Mouse (Mus musculus): ENCODE measurements at regions not wholly inside any gene's neighbourhood (a gene's known extent, or its start where the extent isn't known, plus 50 kb on each side); places are given as distances from the start of the nearest gene placed in this dataset.

DNA sequence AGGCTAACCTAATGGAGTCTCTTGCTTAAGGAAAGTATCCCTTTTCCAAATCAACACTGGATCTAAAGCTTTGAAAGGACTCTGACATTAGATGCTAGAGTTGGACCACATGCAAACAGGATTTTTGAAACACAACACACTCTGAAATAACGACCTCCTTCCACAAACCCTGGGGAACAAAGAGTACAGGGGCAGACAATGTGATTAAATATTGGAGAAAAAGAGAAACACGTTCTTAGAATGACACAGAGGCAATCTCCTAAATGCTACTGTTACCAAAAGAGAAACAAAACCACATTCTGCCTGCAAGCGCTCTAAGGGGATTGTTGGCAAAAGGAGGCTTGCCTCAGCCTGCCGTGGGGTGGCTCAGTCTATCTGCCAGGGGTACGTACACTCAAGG is 1422.0 kb downstream of the Gsdmc2 start:
- no peak for ATAC-seq (ENCODE audit: low FRiP score, low read depth)
- no peak overlapping the region for H3K4me3 ChIP-seq
- H3K27ac ChIP-seq = no peak overlapping the region
- 77% methylated on average over 5 of the region's 5 CpGs for WGBS
- H3K9me3 ChIP-seq = no peaks in the 10 kb centered on the region
- H3K4me2 ChIP-seq (replicated peaks) = no peak overlapping the region
- H3K36me3 ChIP-seq = no peaks in the 10 kb centered on the region
- no peaks in the 10 kb centered on the region for H3K27me3 ChIP-seq
- no peak overlapping the region for H3K9ac ChIP-seq
- no peaks in the 10 kb centered on the region for H3K4me1 ChIP-seq

DNA sequence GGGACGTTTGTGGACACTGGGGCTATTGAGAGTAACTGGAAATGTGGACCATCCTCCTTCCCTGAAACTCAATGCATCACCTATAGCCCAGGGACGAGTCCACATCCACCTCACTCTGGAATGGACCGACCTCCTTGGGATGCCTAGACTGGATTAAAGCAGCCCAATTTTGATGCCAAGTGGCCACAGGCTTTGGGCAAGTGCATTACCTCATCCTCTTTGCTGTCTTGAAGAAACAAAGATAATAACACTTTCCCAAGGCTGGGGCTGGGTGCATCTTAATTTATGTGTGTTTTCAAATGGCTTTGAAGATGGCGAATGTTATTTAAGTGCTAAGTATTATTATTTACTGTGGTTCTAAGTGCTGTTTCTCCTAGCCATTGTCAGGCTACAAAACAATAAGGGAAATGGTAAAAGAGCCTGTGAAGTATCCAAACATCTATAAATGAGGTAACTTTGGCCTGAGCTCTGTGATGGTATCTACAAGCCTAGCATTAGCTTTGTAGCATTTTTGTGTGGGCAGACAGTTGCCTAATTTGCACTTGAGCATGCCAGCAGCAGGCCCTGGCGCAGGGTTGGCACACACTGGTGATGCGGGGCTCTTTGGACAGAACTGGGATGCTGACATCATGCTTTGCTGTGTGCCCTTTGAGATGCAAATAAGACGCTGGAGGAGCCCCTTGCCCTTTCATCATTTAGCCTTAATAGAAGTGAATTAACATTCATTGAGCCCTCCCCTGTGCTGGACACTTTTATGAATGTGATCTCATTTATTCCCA is 1423.7 kb downstream of the Gsdmc2 start:
- Histone ChIP-seq H3K9ac (no peak overlapping the region), H3K4me2 (replicated peaks) (no peak overlapping the region), H3K27ac (no peak overlapping the region), H3K36me3 (no peaks in the 10 kb centered on the region), H3K4me1 (no peaks in the 10 kb centered on the region), H3K27me3 (no peaks in the 10 kb centered on the region), H3K4me3 (no peak overlapping the region), H3K9me3 (no peaks in the 10 kb centered on the region)
- no peak for ATAC-seq (ENCODE audit: low FRiP score, low read depth)
- 89% methylated on average over 7 of the region's 7 CpGs for WGBS

DNA sequence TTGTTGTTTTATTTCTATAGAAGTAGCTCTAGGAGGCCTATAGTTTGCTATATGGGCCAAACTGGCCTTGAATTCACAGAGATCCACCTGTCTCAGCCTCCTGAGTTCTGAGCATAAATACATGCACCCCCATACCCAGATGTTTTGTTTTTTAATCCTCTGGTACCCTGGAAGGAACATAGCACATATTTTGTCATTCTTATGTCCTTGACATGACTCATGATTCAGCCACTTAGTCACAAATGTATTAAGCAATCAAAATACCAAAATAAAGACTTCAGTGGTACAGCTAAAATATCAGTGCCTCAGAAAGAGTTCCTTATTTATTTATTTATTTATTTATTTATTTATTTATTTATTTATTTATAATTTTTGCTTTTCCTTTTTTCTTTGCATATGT is 1428.3 kb downstream of the Gsdmc2 start:
- no peaks in the 10 kb centered on the region for H3K9me3 ChIP-seq
- ATAC-seq (ENCODE audit: low FRiP score, low read depth) = no peak
- H3K4me1 ChIP-seq = no peaks in the 10 kb centered on the region
- H3K36me3 ChIP-seq = no peaks in the 10 kb centered on the region
- H3K9ac ChIP-seq = no peak overlapping the region
- no peak overlapping the region for H3K27ac ChIP-seq
- H3K4me2 ChIP-seq (replicated peaks) = no peak overlapping the region
- no peaks in the 10 kb centered on the region for H3K27me3 ChIP-seq
- no peak overlapping the region for H3K4me3 ChIP-seq

- Histone ChIP-seq H3K4me2 (replicated peaks) (no peak overlapping the region), H3K27ac (no peak overlapping the region), H3K9me3 (no peaks in the 10 kb centered on the region), H3K4me3 (no peak overlapping the region), H3K36me3 (no peaks in the 10 kb centered on the region), H3K9ac (no peak overlapping the region), H3K4me1 (no peaks in the 10 kb centered on the region), H3K27me3 (no peaks in the 10 kb centered on the region)
- WGBS = 90% methylated on average over 2 of the region's 2 CpGs
- ATAC-seq (ENCODE audit: low FRiP score, low read depth) = no peak
These were observed 1431.3 kb downstream of the Gsdmc2 start for GRCm38 (mm10) chr15:62413694-62414093.

GRCm38 (mm10) chr15:62402142-62402541 is 1442.8 kb downstream of the Gsdmc2 start:
- no peak overlapping the region for H3K9ac ChIP-seq
- H3K27ac ChIP-seq = no peak overlapping the region
- no peak overlapping the region for H3K4me2 ChIP-seq (replicated peaks)
- 75% methylated on average over 5 of the region's 5 CpGs for WGBS
- H3K36me3 ChIP-seq = no peaks in the 10 kb centered on the region
- no peaks in the 10 kb centered on the region for H3K4me1 ChIP-seq
- no peak overlapping the region for H3K4me3 ChIP-seq
- H3K27me3 ChIP-seq = no peaks in the 10 kb centered on the region
- ATAC-seq (ENCODE audit: low FRiP score, low read depth) = no peak
- no peaks in the 10 kb centered on the region for H3K9me3 ChIP-seq

- WGBS = 69% methylated on average over 4 of the region's 4 CpGs
- Histone ChIP-seq H3K4me1 (no peaks in the 10 kb centered on the region), H3K4me2 (replicated peaks) (no peak overlapping the region), H3K9ac (no peak overlapping the region), H3K27ac (no peak overlapping the region), H3K4me3 (no peak overlapping the region), H3K27me3 (no peaks in the 10 kb centered on the region), H3K9me3 (no peaks in the 10 kb centered on the region), H3K36me3 (no peaks in the 10 kb centered on the region)
- ATAC-seq (ENCODE audit: low FRiP score, low read depth) = no peak
These were observed 1443.9 kb downstream of the Gsdmc2 start for GRCm38 (mm10) chr15:62400984-62401609.

DNA sequence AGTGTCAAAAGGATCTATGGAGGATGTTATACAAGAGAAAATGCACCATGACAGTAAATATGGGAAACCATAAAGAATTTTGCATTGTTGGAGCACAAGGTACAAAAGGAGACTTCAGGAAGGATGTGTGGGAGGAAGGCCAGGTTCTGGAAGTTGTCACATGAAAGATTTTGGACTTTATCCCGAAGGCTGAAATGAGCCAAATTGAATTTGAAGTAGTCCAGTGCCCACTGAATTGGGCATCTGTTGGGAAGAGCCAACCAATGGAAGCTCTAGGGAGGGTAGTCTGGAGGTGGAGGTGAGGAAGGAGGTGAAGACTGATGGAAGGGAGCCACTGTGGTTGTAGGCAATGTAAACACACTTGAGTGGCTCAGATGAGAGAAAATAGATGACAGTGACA is 1445.6 kb downstream of the Gsdmc2 start:
- Histone ChIP-seq H3K4me1 (no peaks in the 10 kb centered on the region), H3K27me3 (no peaks in the 10 kb centered on the region), H3K4me2 (replicated peaks) (no peak overlapping the region), H3K36me3 (no peaks in the 10 kb centered on the region), H3K9ac (no peak overlapping the region), H3K4me3 (no peak overlapping the region), H3K9me3 (no peaks in the 10 kb centered on the region), H3K27ac (no peak overlapping the region)
- WGBS = 87% methylated on average over 1 of the region's 1 CpGs
- ATAC-seq (ENCODE audit: low FRiP score, low read depth) = no peak

- H3K4me3 ChIP-seq = no peak overlapping the region
- no peaks in the 10 kb centered on the region for H3K27me3 ChIP-seq
- WGBS = 76% methylated on average over 7 of the region's 7 CpGs
- H3K27ac ChIP-seq = no peak overlapping the region
- H3K4me1 ChIP-seq = no peaks in the 10 kb centered on the region
- H3K36me3 ChIP-seq = no peaks in the 10 kb centered on the region
- no peak overlapping the region for H3K9ac ChIP-seq
- no peak overlapping the region for H3K4me2 ChIP-seq (replicated peaks)
- ATAC-seq (ENCODE audit: low FRiP score, low read depth) = no peak
- no peaks in the 10 kb centered on the region for H3K9me3 ChIP-seq
These were observed 1448.0 kb downstream of the Gsdmc2 start for GRCm38 (mm10) chr15:62397009-62397408.

- no peaks in the 10 kb centered on the region for H3K27me3 ChIP-seq
- H3K36me3 ChIP-seq = no peaks in the 10 kb centered on the region
- H3K9ac ChIP-seq = no peak overlapping the region
- no peaks in the 10 kb centered on the region for H3K9me3 ChIP-seq
- H3K4me1 ChIP-seq = no peaks in the 10 kb centered on the region
- H3K4me3 ChIP-seq = no peak overlapping the region
- 92% methylated on average over 2 of the region's 2 CpGs for WGBS
- no peak overlapping the region for H3K4me2 ChIP-seq (replicated peaks)
- H3K27ac ChIP-seq = no peak overlapping the region
- no peak for ATAC-seq (ENCODE audit: low FRiP score, low read depth)
These were observed 1449.6 kb downstream of the Gsdmc2 start for GRCm38 (mm10) chr15:62395377-62395776.

- H3K4me2 ChIP-seq (replicated peaks) = no peak overlapping the region
- ATAC-seq (ENCODE audit: low FRiP score, low read depth) = no peak
- WGBS = 84% methylated on average over 3 of the region's 3 CpGs
- no peaks in the 10 kb centered on the region for H3K36me3 ChIP-seq
- no peak overlapping the region for H3K4me3 ChIP-seq
- no peaks in the 10 kb centered on the region for H3K9me3 ChIP-seq
- no peak overlapping the region for H3K27ac ChIP-seq
- H3K9ac ChIP-seq = no peak overlapping the region
- no peaks in the 10 kb centered on the region for H3K4me1 ChIP-seq
- no peaks in the 10 kb centered on the region for H3K27me3 ChIP-seq
These were observed 1451.6 kb downstream of the Gsdmc2 start for GRCm38 (mm10) chr15:62393416-62393815.

DNA sequence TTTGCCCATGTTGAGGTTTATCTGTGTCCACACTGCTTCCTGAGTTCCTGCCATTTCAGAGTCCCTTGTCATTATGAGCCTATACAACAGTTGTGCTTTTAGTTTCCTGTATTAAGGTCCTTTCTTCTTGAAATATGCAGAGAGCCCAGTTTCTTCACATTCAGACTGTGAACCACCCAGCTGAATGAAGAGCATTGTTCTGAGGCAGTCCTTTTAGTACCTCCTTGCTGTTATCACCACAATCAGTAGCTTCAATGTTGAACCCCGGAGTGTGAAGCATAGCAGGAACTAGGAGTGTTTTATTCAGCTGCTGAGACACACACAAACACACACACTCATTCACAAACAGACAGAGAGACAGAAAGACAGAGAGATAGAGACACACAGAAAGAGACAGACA is 1452.1 kb downstream of the Gsdmc2 start:
- no peak overlapping the region for H3K4me2 ChIP-seq (replicated peaks)
- H3K9ac ChIP-seq = no peak overlapping the region
- no peaks in the 10 kb centered on the region for H3K36me3 ChIP-seq
- no peaks in the 10 kb centered on the region for H3K9me3 ChIP-seq
- H3K27ac ChIP-seq = no peak overlapping the region
- ATAC-seq (ENCODE audit: low FRiP score, low read depth) = no peak
- 64% methylated on average over 1 of the region's 1 CpGs for WGBS
- no peak overlapping the region for H3K4me3 ChIP-seq
- no peaks in the 10 kb centered on the region for H3K4me1 ChIP-seq
- no peaks in the 10 kb centered on the region for H3K27me3 ChIP-seq

DNA sequence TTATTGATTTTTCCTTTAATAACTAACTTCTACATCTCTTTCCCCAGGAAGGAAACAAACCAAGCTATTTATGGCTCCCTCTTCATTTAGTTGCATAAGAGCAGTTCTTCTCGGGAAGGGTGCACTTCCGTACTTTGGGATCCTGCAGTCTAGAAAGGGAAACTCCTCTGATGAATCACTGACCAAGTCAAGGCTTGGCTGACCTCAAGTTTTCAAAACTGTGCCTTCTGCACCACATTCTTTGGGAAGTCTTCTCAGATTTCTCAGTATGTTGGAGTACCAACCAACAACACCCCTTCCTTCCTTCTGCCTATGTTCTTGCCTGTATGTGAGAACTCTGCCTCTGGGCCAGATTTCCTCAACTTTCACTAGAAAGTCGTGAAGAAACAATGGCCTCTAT is 1452.6 kb downstream of the Gsdmc2 start:
- 64% methylated on average over 3 of the region's 3 CpGs for WGBS
- H3K9me3 ChIP-seq = no peaks in the 10 kb centered on the region
- no peaks in the 10 kb centered on the region for H3K4me1 ChIP-seq
- H3K27me3 ChIP-seq = no peaks in the 10 kb centered on the region
- no peak overlapping the region for H3K9ac ChIP-seq
- H3K27ac ChIP-seq = no peak overlapping the region
- H3K4me2 ChIP-seq (replicated peaks) = no peak overlapping the region
- H3K36me3 ChIP-seq = no peaks in the 10 kb centered on the region
- no peak overlapping the region for H3K4me3 ChIP-seq
- ATAC-seq (ENCODE audit: low FRiP score, low read depth) = no peak

Data from limb, embryonic 13.5 days (tissue).